Mouse (Mus musculus): ENCODE results near the gene 1700037H04Rik. TPM values are rescaled to one million over a fixed set of nuclear protein-coding genes. Genes with fewer than 3 reads are reported as not detected.

1700037H04Rik gene
- polyA plus RNA-seq (2015; fragmentation: Nextera tagmentation; extraction: Ambion mirVana): 124 and 129 TPM in 2 replicates

DNA sequence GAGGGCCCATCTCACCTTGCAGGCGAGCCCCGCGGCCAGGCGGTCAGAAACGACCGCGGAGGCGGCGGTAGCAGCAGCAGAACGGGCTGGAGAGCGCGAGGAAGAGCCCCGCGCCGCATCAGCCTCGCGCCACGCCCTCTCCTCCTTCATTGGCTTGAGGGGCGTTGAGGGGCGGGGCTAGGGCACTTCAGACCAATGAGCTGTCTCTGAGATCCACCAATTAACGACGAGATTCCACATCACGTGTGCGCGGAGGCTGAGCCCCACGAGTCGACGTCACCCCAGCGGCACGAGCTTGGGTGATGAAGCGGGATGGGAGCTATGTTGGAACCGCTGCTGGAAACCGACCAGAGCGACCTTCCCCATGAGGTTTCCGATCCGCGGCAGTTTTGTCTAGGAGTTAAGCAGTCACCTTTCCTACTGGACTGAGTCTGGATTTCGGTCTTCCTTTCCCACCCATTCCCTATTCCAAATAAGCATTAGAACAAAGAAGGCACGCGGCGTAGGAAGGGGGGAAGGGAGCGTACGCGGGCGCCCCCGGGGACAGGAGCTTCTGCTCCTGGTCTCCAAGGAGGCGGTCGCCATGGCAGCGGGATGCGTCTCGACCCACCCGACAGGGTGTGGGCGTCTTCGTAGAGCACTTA is at the start of gene 1700037H04Rik:
TSS of gene 1700037H04Rik (minus strand) at position 144 of the 644 bp plus-strand sequence.
- peak; percentile 95 for DNase-seq
- Histone ChIP-seq H3K4me2 (peak within 1 kb of the TSS; percentile 95), H3K27me3 (no peaks in the 10 kb centered on the region), H3K36me3 (peaks cover 21% of the 10 kb centered on the region), H3K27ac (peak within 1 kb of the TSS; percentile 95), H3K9ac (peak within 1 kb of the TSS; percentile 87), H3K4me1 (replicated peaks) (peaks cover 53% of the 10 kb centered on the region), H3K4me3 (replicated peaks) (peak within 1 kb of the TSS; percentile 75), H3K9me3 (replicated peaks) (no peaks in the 10 kb centered on the region)
- ATAC-seq (ENCODE audit: low read depth): peak; percentile 91
- under 1% methylated on average over 54 of the region's 54 CpGs for WGBS (ENCODE audit: insufficient replicate concordance)

DNA sequence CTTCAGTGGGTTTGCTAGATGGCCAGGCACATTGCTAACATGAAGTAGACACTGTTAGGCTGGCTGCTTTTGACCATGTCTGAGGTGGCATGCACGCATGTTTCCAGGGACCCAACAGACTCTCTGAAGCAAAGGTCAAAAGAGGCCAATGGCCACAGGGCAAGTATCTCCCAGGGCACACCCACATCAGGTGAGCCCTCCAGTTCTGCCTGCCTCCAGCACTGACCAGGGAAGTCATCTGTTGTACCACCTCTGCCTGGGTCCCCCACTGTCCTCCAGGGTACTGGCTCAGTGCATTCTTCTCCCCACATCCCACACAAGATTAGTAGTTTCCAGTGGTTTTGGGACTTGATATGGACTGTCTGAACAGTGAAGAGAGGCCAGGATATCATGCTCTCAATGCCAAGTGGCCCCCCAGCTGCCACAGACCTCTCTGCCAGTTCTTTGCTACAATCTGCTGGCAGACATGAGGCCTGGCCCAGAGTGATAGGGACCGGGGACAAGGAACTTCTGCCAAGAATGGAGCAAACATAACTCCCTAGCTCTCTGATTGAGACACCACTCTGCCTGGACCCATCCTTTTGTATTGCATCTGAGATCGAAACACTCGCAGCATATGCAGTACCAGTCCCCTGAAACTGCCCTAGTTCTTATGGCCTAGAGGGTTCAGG is 49.4 kb upstream of the 1700037H04Rik start:
- peak; percentile 2; the same call in 1 of the 2 replicates for ATAC-seq (ENCODE audit: low read depth)
- 54% methylated on average over 4 of the region's 4 CpGs for WGBS (ENCODE audit: insufficient replicate concordance)

DNA sequence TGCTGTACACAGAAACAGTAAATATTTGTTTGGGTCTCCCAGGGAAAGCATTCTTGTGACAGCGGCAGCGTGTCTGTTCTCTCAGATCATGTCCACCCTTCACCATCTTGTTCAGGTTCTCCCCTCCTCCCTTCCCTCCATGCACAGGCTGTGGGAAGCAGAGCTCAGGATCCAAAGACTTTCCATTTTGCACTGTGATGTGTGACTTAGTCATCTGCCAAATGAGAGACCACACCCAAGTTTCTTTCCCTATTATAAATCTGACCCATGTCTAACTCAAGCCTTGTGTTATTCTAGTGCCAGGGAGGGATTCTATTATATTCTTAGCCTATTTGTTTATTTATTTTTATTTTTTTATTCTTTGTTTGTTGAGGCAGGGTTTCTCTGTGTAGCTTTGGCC is 48.5 kb upstream of the 1700037H04Rik start:
- H3K9me3 ChIP-seq (replicated peaks): no peaks in the 10 kb centered on the region
- DNase-seq: no peak
- peak overlapping the region; percentile 91 for H3K27ac ChIP-seq
- no peak overlapping the region; the same call in 1 of the 2 replicates for H3K9ac ChIP-seq
- H3K4me1 ChIP-seq (replicated peaks): peaks cover 92% of the 10 kb centered on the region
- peaks cover 12% of the 10 kb centered on the region for H3K36me3 ChIP-seq
- 82% methylated on average over 2 of the region's 2 CpGs for WGBS (ENCODE audit: insufficient replicate concordance)
- H3K27me3 ChIP-seq: no peaks in the 10 kb centered on the region
- ATAC-seq (ENCODE audit: low read depth): no peak
- no peak overlapping the region for H3K4me2 ChIP-seq
- no peak overlapping the region for H3K4me3 ChIP-seq (replicated peaks)

More for the DNA sequence above, 49.4 kb upstream of the 1700037H04Rik start:
- Histone ChIP-seq H3K4me2 (peak overlapping the region; percentile 76), H3K27me3 (no peaks in the 10 kb centered on the region), H3K9ac (peak overlapping the region; percentile 77), H3K36me3 (peaks cover 14% of the 10 kb centered on the region), H3K4me3 (replicated peaks) (peak overlapping the region; percentile 66), H3K9me3 (replicated peaks) (no peaks in the 10 kb centered on the region), H3K4me1 (replicated peaks) (peaks cover 92% of the 10 kb centered on the region), H3K27ac (peak overlapping the region; percentile 91)
- DNase-seq: peak; percentile 64

DNA sequence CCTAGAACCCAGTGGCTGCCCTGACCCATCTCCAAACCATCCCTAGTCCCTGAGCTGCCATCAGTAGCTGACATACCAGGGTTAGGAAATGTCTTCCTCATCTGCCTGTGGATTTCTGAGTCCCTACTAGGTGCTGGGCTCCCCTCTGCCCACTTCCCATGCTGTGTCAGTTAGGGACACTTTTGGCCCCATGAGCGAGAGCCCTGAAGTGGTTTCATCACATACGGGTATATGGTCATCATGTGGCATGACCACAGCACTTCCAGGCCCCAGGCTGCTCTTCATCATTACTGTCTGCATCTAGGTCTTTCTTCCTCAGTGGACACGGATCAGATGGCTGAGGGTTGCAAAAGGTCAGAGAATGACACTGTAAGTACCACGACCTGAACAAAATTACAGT is 46.9 kb upstream of the 1700037H04Rik start, which contains the start of gene Ap5s1:
TSS of gene Ap5s1 (plus strand) at position 301 of the 400 bp plus-strand sequence.
- Histone ChIP-seq H3K27ac (peak within 1 kb of the TSS; percentile 99), H3K27me3 (no peaks in the 10 kb centered on the region), H3K36me3 (peaks cover 13% of the 10 kb centered on the region), H3K4me3 (replicated peaks) (peak within 1 kb of the TSS; percentile 24; the same call in 1 of the 2 replicates), H3K4me1 (replicated peaks) (peaks cover 89% of the 10 kb centered on the region), H3K4me2 (peak within 1 kb of the TSS; percentile 59), H3K9me3 (replicated peaks) (no peaks in the 10 kb centered on the region), H3K9ac (peak within 1 kb of the TSS; percentile 74)
- ATAC-seq (ENCODE audit: low read depth) (no peak), DNase-seq (no peak)
- 69% methylated on average over 4 of the region's 4 CpGs for WGBS (ENCODE audit: insufficient replicate concordance)

DNA sequence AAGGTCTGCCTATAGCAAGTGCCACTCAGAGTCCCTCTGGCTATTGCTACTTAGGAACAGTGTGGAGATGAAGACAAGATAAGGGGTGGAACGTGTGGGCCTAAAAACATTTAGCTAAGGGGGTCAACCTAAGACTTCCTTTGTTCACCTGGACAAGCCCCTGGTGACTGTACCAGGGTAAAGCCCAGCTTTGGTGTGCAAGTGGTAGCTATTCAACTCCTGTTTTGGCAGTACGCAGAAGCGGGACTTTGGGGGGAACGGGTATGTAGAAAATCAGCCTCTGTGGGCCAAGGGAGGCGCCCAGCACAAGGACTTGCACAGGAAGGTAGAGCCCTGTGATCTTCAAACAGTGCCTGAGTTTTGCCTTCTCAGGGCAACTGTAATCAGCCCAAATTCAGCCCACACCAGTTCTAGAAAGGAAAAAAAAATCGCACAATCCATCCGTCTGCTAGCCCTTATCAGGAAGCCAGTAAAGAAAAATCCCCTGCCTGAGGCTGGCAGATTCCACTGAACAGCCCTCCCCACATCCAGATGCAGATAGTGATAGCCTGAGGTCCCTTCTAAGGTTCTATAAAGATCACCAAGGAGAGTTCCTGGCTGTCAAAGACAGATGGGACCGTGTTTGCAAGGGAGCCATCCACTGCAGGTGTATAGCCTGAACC is 45.8 kb upstream of the 1700037H04Rik start:
- H3K27ac ChIP-seq: peak overlapping the region; percentile 99
- peaks cover 90% of the 10 kb centered on the region for H3K4me1 ChIP-seq (replicated peaks)
- peak; percentile 78 for ATAC-seq (ENCODE audit: low read depth)
- peak overlapping the region; percentile 59 for H3K4me2 ChIP-seq
- 14% methylated on average over 8 of the region's 8 CpGs for WGBS (ENCODE audit: insufficient replicate concordance)
- peaks cover 24% of the 10 kb centered on the region for H3K36me3 ChIP-seq
- peak overlapping the region; percentile 24; the same call in 1 of the 2 replicates for H3K4me3 ChIP-seq (replicated peaks)
- H3K9ac ChIP-seq: peak overlapping the region; percentile 74
- peak; percentile 90 for DNase-seq
- H3K27me3 ChIP-seq: no peaks in the 10 kb centered on the region
- no peaks in the 10 kb centered on the region for H3K9me3 ChIP-seq (replicated peaks)

DNA sequence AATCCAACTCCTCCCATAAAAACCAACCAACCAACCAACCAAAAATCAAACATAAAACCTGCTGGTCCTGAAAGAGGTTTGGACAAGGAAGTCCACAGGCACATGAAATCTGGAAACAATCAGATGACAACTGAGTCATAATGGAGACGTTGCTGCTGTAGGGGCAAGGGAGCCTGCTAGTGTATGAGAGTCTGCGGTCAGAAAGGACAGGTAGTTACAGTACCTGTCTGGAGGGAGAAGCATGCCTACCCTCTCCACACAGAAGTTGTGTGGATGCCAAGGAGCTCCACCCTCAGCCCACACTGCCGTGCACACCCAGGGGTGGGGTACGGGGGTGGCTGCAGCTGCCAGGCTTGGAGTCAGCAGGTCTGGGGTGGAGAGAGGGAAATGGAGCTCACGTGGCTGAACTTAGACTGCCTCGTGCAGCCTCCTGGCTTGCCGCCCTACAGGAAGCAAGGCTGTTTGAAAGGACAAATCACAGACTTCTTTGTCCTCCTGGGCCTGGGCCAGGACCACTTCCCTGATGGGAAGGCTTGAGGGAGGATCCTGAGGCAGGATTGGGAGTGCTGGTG is 44.6 kb upstream of the 1700037H04Rik start:
- H3K4me1 ChIP-seq (replicated peaks): peaks cover 87% of the 10 kb centered on the region
- peak; percentile 61 for ATAC-seq (ENCODE audit: low read depth)
- WGBS (ENCODE audit: insufficient replicate concordance): 37% methylated on average over 7 of the region's 7 CpGs

DNA sequence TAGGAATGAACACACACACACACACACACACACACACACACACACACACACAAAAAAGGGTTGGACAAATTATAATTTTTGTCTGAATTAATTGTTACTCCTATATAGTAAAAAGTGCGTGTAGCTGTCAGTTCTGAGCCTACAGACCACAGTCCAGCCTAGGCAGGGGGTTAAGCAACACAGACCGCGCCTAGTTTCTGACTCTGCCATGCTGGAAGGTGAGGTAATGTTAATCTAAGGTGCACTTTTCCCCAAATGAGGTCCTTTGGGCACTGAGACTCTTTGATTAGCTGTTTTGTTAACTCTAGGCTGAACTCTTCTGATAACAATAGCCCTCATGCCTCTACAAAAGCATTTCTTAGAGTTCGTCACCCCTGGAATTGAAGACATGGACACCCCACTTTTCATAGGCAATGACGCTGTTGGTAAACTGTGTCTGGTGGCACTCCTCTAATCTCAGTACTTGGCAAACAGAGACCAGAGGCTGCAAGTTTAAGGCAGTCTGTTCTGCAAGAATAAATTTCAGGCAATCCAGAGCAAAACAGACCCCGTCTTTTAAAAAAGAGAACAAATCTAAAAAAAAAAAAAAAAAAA is 44.0 kb upstream of the 1700037H04Rik start:
- H3K9ac ChIP-seq: 0 out of 2 replicates have a peak overlapping the region, but pooled peaks have one; percentile 10
- ATAC-seq (ENCODE audit: low read depth) (no peak), DNase-seq (no peak)
- peak overlapping the region; percentile 1; the same call in 1 of the 2 replicates for H3K4me2 ChIP-seq
- no peaks in the 10 kb centered on the region for H3K9me3 ChIP-seq (replicated peaks)
- H3K27me3 ChIP-seq: no peaks in the 10 kb centered on the region
- peak overlapping the region; percentile 99 for H3K27ac ChIP-seq
- 69% methylated on average over 6 of the region's 6 CpGs for WGBS (ENCODE audit: insufficient replicate concordance)
- no peak overlapping the region for H3K4me3 ChIP-seq (replicated peaks)
- peaks cover 81% of the 10 kb centered on the region for H3K4me1 ChIP-seq (replicated peaks)
- H3K36me3 ChIP-seq: peaks cover 42% of the 10 kb centered on the region

More for the DNA sequence above, 44.6 kb upstream of the 1700037H04Rik start:
- no peak for DNase-seq
- H3K27ac ChIP-seq: peak overlapping the region; percentile 99
- peak overlapping the region; percentile 74 for H3K9ac ChIP-seq
- H3K4me3 ChIP-seq (replicated peaks): no peak overlapping the region
- H3K4me2 ChIP-seq: peak overlapping the region; percentile 59
- H3K9me3 ChIP-seq (replicated peaks): no peaks in the 10 kb centered on the region
- H3K36me3 ChIP-seq: peaks cover 36% of the 10 kb centered on the region
- H3K27me3 ChIP-seq: no peaks in the 10 kb centered on the region

DNA sequence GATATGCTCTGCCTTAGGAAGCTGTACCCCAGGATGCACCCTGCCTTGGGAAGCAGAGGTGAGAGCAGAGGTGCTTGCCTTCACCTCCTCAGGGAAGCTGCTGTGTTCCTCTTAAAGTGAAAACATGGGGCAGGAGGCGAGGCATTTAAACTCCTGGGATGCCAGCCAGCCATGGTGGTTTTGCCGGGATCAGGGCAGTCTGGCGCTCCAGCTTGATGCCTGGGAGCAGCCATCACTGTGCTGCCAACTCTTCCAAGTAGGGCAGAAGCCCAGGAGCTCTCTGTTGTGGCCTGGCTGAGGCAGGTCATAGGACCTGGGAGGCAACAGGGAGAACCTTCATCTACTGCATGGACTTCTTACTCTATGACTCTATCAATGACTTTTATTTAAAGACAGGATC is 41.4 kb upstream of the 1700037H04Rik start:
- Histone ChIP-seq H3K9me3 (replicated peaks) (no peaks in the 10 kb centered on the region), H3K4me2 (no peak overlapping the region), H3K27ac (0 out of 2 replicates have a peak overlapping the region, but pooled peaks have one; percentile 24), H3K36me3 (peaks cover 68% of the 10 kb centered on the region), H3K9ac (no peak overlapping the region), H3K27me3 (no peaks in the 10 kb centered on the region), H3K4me3 (replicated peaks) (no peak overlapping the region), H3K4me1 (replicated peaks) (peaks cover 64% of the 10 kb centered on the region)
- ATAC-seq (ENCODE audit: low read depth) (no peak), DNase-seq (no peak)
- 87% methylated on average over 3 of the region's 3 CpGs for WGBS (ENCODE audit: insufficient replicate concordance)

DNA sequence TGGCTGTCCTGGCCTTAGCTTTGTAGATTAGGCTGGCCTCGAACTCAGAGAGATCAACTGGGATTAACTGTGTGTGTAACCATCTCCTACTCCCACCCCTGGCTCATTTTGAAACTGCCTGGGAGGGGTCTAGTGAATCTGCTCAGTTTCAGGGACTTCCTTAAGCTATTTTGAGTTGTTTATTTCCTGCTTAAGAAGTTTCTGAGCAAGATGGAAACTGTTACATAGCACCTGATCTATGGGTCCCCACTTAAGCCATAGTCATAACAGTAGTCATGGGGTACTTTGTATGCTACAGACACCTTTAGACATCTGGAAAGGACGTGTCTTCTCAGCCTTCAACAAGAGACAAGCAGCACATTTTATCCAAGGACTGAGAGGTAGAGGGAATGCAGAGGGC is 40.8 kb upstream of the 1700037H04Rik start:
- Histone ChIP-seq H3K4me2 (no peak overlapping the region), H3K9me3 (replicated peaks) (no peaks in the 10 kb centered on the region), H3K27ac (no peak overlapping the region), H3K36me3 (peaks cover 74% of the 10 kb centered on the region), H3K4me3 (replicated peaks) (no peak overlapping the region), H3K9ac (no peak overlapping the region), H3K4me1 (replicated peaks) (peaks cover 60% of the 10 kb centered on the region), H3K27me3 (no peaks in the 10 kb centered on the region)
- DNase-seq (no peak), ATAC-seq (ENCODE audit: low read depth) (no peak)
- 72% methylated on average over 2 of the region's 2 CpGs for WGBS (ENCODE audit: insufficient replicate concordance)

DNA sequence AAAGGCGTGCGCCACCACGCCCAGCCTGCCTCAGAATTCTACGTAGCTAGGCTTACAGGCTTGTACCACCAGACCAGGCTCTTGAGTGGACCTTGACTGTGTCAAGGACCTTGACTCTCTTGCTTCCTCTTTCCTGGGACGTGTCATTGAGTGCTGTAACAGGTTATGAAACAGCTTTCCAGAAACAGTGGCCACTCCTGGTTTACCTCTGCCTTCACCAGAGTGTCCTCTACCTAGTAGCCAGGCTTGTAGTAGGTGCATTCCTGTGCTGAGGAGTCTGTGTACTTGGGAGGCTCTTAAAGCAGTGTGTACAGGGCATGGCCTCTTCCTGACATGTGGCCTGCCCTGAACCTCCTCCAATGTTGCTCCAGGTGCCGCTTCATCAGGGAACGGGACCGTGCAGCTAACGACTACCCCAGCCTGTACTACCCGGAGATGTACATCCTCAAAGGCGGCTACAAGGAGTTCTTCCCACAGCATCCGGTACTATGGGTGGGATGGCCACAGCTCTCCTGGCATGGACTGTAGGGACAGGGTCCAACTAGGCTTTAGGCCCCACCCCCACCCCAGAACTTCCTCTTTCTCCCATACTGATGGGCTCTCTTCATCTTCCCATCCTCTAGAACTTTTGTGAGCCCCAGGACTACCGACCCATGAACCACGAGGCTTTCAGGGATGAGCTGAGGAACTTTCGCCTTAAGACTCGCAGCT is 36.9 kb upstream of the 1700037H04Rik start:
- Histone ChIP-seq H3K4me2 (no peak overlapping the region), H3K4me1 (replicated peaks) (peaks cover 41% of the 10 kb centered on the region), H3K9ac (no peak overlapping the region), H3K4me3 (replicated peaks) (no peak overlapping the region), H3K27ac (no peak overlapping the region; the same call in 1 of the 2 replicates), H3K36me3 (peaks cover 100% of the 10 kb centered on the region), H3K27me3 (no peaks in the 10 kb centered on the region), H3K9me3 (replicated peaks) (no peaks in the 10 kb centered on the region)
- DNase-seq: no peak
- WGBS (ENCODE audit: insufficient replicate concordance): 80% methylated on average over 16 of the region's 16 CpGs
- ATAC-seq (ENCODE audit: low read depth): peak; percentile 25; the same call in 1 of the 2 replicates
